Mouse (Mus musculus) bone marrow, adult 2 months (tissue): ENCODE results near the gene Arntl2.

Experiments used
- CTCF ChIP-seq: fragments of 200-500 bp; IDR thresholded peaks from 2 replicates; pipeline ENCODE4 v1.5.1; 2011; ENCODE audit warnings: low read length, control low read depth; ENCODE audit not compliant: control insufficient read depth, insufficient read depth
- POLR2A ChIP-seq: fragments of 200-500 bp; IDR thresholded peaks from 2 replicates; pipeline ENCODE4 v1.6.1; 2011; ENCODE audit warnings: low read depth, mild to moderate bottlenecking, control low read depth, low read length, borderline replicate concordance; ENCODE audit not compliant: control insufficient read depth

DNA sequence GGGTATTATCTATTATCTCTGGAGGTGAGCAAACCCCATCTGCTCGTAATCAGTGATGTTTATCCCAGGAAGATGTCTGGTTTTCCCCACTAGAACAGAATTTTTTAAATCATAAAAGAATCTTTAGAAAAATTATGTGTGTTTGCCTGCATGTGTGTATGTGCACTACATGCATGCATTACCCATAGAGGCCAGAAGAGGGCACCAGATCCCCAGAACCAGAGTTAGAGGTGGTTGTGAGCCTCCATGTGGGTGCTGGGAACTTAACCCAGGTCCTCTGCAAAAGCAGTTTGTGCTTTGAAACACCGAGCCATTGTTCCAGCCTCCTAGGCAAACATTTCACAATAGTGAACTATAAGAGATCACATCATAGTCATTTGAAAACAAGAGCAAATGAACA is 81.0 kb downstream of the Arntl2 start:
- TF ChIP-seq POLR2A (no peak), CTCF (no peak)
